Mouse (Mus musculus) E14TG2a.4 (cell line): Measurements from ENCODE around the gene Arrdc5.

Experiments
- CTCF ChIP-seq: conservative IDR thresholded peaks from 2 replicates; pipeline ENCODE4 v1.5.1; 2014; ENCODE audit warnings: low read length
- NANOG ChIP-seq: IDR thresholded peaks from 2 replicates; pipeline ENCODE4 v1.6.1; 2014; ENCODE audit warnings: borderline replicate concordance, low read length, mixed read lengths

DNA sequence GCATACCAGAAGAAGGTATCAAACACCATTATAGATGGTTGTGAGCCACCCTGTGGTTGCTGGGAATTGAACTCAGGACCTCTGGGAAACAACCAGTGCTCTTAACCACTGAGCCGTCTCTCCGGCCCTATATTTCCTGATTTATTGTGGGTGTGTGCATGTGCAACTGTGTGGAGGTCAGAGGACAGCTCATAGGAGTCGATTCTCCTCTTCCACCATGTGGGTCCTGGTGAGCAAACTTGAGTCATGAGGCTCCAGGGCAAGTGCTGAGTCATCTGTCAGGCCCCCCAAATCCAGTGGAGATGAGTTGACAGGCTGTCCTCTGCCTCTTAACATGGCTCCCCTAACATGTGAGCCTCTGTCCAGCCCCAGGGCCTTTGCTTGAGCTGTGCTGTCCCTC lies 34.2 kb downstream of the Arrdc5 start:
- TF ChIP-seq NANOG (no peak), CTCF (no peak)
